Mouse (Mus musculus) heart, adult 2 months (tissue): ENCODE measurements at regions not wholly inside any gene's neighbourhood (a gene's known extent, or its start where the extent isn't known, plus 50 kb on each side); places are given as distances from the start of the nearest gene placed in this dataset.

ENCODE experiments used
- DNase-seq, 2 experiments: peaks; one replicate each; pipeline ENCODE4 v3.0.0; 2021
- H3K27ac ChIP-seq: fragments of 200-600 bp; 2 replicates; pipeline ENCODE4 v1.8.1; 2022
- H3K27me3 ChIP-seq: fragments of 200-500 bp; 2 replicates; pipeline ENCODE4 v1.6.1; 2012; ENCODE audit warnings: mild to moderate bottlenecking, low read length, inconsistent platforms, mixed read lengths; ENCODE audit not compliant: control insufficient read depth, insufficient read depth
- H3K36me3 ChIP-seq: fragments of 200-500 bp; 2 replicates; pipeline ENCODE4 v1.6.1; 2012; ENCODE audit warnings: low read length, inconsistent platforms; ENCODE audit not compliant: control insufficient read depth, insufficient read depth
- H3K4me1 ChIP-seq: fragments of 200-500 bp; 2 replicates; pipeline ENCODE4 v1.6.1; 2011; ENCODE audit warnings: low read length; ENCODE audit not compliant: control insufficient read depth, insufficient read depth
- H3K4me3 ChIP-seq: fragments of 200-600 bp; 2 replicates; pipeline ENCODE4 v1.8.1; 2022
- H3K79me2 ChIP-seq: fragments of 200-500 bp; replicated peaks from 2 replicates; pipeline ENCODE4 v1.6.1; 2012; ENCODE audit warnings: mild to moderate bottlenecking, inconsistent platforms, low read length, moderate library complexity, mixed read lengths; ENCODE audit not compliant: control insufficient read depth, insufficient read depth
- H3K9ac ChIP-seq: fragments of 200-500 bp; 2 replicates; pipeline ENCODE4 v1.6.1; 2012; ENCODE audit warnings: low read depth, mild to moderate bottlenecking, control low read depth, inconsistent platforms, low read length, mixed read lengths
- CTCF ChIP-seq: fragments of 200-600 bp; IDR thresholded peaks from 2 replicates; pipeline ENCODE4 v1.8.1; 2022; ENCODE audit warnings: antibody characterized with exemption, mild to moderate bottlenecking, moderate library complexity
- EP300 ChIP-seq: fragments of 200-500 bp; IDR thresholded peaks from 2 replicates; pipeline ENCODE4 v1.6.1; 2011; ENCODE audit warnings: low read depth, low read length, control low read depth; ENCODE audit not compliant: insufficient read depth
- POLR2A ChIP-seq: fragments of 200-500 bp; IDR thresholded peaks from 2 replicates; pipeline ENCODE4 v1.6.1; 2011; ENCODE audit warnings: mild to moderate bottlenecking, low read depth, low read length, control low read depth; ENCODE audit not compliant: insufficient read depth
- WGBS: fragments of 180-500 bp; shearing (Covaris S2); methylation state at CpG from one replicate; pipeline ENCODE4 v1.1.7; 2018; 5-methylcytosine and 5-hydroxymethylcytosine counted together
- intact Hi-C: fragments of 180-260 bp; cut with DNase I; formaldehyde crosslinking; loops from one replicate; pipeline ENCODE4 v1.15.1; 2025

GRCm38 (mm10) chr13:72097268-72097667 lies 133.7 kb upstream of the Irx1 start:
- no peak for DNase-seq
- 69% methylated on average over 8 of the region's 8 CpGs for WGBS
- no peaks in the 10 kb centered on the region for H3K79me2 ChIP-seq
- H3K27ac ChIP-seq: no peak overlapping the region
- TF ChIP-seq CTCF (no peak), EP300 (no peak), POLR2A (no peak)
- H3K4me1 ChIP-seq: no peaks in the 10 kb centered on the region
- no peaks in the 10 kb centered on the region for H3K36me3 ChIP-seq
- no peaks in the 10 kb centered on the region for H3K27me3 ChIP-seq
- intact Hi-C loops: no loop called here
- H3K4me3 ChIP-seq: no peak overlapping the region
- H3K9ac ChIP-seq: no peak overlapping the region

DNA sequence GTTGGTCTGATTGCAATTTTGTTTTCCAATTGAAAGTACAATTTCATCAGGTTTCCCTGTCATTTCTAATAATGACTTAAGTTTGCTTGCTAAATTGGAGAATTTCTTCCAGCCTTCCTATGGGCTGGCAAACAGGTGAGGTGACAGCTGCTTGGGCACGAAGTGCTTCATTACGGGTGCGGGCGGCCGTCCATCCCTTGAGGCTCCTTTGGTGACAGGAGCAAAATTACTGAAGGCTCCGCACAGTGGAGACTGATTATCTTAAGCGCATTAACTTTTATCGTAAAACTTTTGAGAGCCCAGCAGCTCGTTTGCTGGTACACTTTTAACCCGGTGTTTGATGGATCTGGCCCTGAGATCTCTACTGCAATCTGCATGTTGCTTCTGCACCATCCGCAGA lies 134.3 kb upstream of the Irx1 start:
- H3K4me3 ChIP-seq: no peak overlapping the region
- H3K4me1 ChIP-seq: no peaks in the 10 kb centered on the region
- no peaks in the 10 kb centered on the region for H3K79me2 ChIP-seq
- H3K9ac ChIP-seq: no peak overlapping the region
- H3K27ac ChIP-seq: no peak overlapping the region
- H3K27me3 ChIP-seq: no peaks in the 10 kb centered on the region
- intact Hi-C loops: no loop called here
- 56% methylated on average over 11 of the region's 11 CpGs for WGBS
- H3K36me3 ChIP-seq: no peaks in the 10 kb centered on the region
- no peak for DNase-seq
- no peak for TF ChIP-seq POLR2A
- TF ChIP-seq EP300: no peak
- no peak for TF ChIP-seq CTCF

DNA sequence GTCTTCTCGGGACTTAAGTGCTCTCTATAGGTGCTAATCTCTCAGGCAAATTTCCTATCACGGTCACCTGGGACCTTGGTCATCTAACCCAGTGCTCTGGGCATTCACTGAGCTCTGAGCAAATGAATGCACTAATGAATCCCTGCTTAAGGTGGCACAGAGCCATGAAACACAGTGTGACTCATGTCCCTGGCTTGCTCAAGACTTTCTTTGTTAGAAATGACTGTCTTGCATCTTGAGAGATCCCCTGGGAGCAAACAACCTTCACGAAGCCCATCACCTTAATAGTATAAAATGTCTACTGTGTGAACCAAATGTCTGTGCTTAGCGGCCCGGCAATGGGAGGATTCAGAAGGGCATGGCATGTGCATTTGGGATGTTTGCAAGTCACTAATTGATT lies 137.2 kb upstream of the Irx1 start:
- no peaks in the 10 kb centered on the region for H3K36me3 ChIP-seq
- WGBS: 63% methylated on average over 5 of the region's 5 CpGs
- TF ChIP-seq EP300 (no peak), POLR2A (no peak), CTCF (no peak)

DNA sequence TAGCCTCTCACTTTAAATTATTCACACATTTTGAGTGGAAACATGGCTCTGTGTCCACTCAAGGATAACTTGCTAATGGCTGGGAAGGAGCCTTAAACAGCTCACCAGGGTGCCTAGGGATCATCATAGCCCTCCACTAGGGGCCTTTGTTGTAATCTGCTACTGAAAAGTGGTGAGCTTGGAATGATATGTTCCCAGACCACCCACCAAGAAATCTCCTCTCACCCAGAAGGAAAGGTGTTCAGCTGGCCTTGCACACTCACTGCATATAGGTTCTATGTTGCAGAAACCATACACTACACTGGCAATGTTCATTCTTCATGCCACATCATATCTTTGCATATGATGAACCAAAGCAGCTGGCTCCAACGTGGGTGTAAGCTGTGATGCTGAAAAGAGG lies 145.1 kb upstream of the Irx1 start:
- Histone ChIP-seq H3K27me3 (no peaks in the 10 kb centered on the region), H3K27ac (no peak overlapping the region), H3K79me2 (no peaks in the 10 kb centered on the region), H3K36me3 (no peaks in the 10 kb centered on the region), H3K4me1 (no peaks in the 10 kb centered on the region), H3K9ac (no peak overlapping the region), H3K4me3 (no peak overlapping the region)
- intact Hi-C loops: no loop called here
- no peak for DNase-seq
- TF ChIP-seq CTCF (no peak), POLR2A (no peak), EP300 (no peak)
- 59% methylated on average over 1 of the region's 1 CpGs for WGBS

More for the DNA sequence above, 137.2 kb upstream of the Irx1 start:
- Histone ChIP-seq H3K9ac (no peak overlapping the region), H3K27me3 (no peaks in the 10 kb centered on the region), H3K4me1 (no peaks in the 10 kb centered on the region), H3K79me2 (no peaks in the 10 kb centered on the region), H3K27ac (no peak overlapping the region), H3K4me3 (no peak overlapping the region)
- DNase-seq: no peak
- intact Hi-C loops: no loop called here

- no peaks in the 10 kb centered on the region for H3K79me2 ChIP-seq
- WGBS: 57% methylated on average over 4 of the region's 4 CpGs
- H3K27me3 ChIP-seq: no peaks in the 10 kb centered on the region
- DNase-seq: no peak
- H3K27ac ChIP-seq: no peak overlapping the region
- H3K4me1 ChIP-seq: no peaks in the 10 kb centered on the region
- H3K36me3 ChIP-seq: no peaks in the 10 kb centered on the region
- TF ChIP-seq POLR2A: no peak
- TF ChIP-seq EP300: no peak
- TF ChIP-seq CTCF: no peak
- intact Hi-C loops: no loop called here
- no peak overlapping the region for H3K9ac ChIP-seq
- H3K4me3 ChIP-seq: no peak overlapping the region
These were observed 150.4 kb upstream of the Irx1 start for GRCm38 (mm10) chr13:72113942-72114341.

DNA sequence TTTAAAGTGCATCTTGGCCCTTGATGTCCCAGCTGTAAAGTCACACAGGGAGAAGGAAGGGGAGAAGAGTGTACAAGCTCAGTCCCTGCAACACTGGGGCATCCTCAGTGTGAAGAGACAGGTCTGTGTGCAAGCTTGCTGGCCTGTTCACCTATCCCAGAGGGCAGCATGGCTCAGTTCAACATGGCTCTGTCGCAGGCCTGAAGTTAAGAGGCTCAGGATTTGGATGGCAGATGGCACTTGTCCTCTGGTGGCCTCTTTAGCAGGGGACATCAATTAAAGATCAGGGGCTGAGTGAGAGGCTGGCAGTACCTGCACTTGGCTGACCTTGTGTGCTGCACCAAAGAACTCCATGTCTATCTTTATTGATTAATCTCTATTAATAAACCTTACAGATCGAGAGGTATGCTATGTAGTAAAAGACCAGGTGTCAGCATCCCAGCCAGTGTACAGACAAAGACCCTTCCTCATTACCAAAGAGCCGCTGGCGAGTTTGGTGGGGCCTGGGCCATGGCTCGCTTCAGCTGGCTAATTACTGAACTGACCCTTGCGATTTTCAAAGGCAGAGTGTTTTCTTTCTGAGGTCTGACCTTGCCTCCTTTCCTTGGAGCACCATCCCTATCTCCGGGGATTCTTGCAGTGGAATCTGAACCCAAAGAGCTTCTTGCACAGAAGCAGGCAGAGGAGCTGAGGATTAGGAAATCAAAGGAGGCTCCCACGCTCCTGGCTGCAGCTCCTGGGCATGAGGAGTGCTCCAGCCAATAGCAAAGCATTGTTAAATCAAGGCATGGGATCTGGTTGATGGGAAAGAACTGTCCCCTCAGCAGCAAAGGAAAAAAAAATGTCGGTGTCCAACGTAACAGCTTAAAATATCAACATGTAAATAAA lies 151.5 kb upstream of the Irx1 start:
- H3K4me3 ChIP-seq: no peak overlapping the region
- no peak overlapping the region for H3K9ac ChIP-seq
- no peak for DNase-seq
- intact Hi-C loops: no loop called here
- H3K4me1 ChIP-seq: no peaks in the 10 kb centered on the region
- H3K27ac ChIP-seq: no peak overlapping the region
- no peaks in the 10 kb centered on the region for H3K27me3 ChIP-seq
- WGBS: 58% methylated on average over 10 of the region's 10 CpGs
- H3K79me2 ChIP-seq: no peaks in the 10 kb centered on the region
- TF ChIP-seq CTCF: no peak
- no peak for TF ChIP-seq POLR2A
- no peak for TF ChIP-seq EP300
- H3K36me3 ChIP-seq: no peaks in the 10 kb centered on the region
